Mouse (Mus musculus) megakaryocyte-erythroid progenitor cell, adult 5 weeks (primary cell): ENCODE results near the gene Pdhx. TPM values are rescaled to one million over a fixed set of nuclear protein-coding genes. Genes with fewer than 3 reads are reported as not detected.

ENCODE experiments used
- polyA plus RNA-seq: library from polyadenylated mRNA; stranded (reverse); fragments of >175 nt; gene quantifications from 2 replicates; pipeline ENCODE4 v1.2.3, GENCODE M21; 2012

The Pdhx gene
- 1.8 and 2.6 TPM in 2 replicates for polyA plus RNA-seq

DNA sequence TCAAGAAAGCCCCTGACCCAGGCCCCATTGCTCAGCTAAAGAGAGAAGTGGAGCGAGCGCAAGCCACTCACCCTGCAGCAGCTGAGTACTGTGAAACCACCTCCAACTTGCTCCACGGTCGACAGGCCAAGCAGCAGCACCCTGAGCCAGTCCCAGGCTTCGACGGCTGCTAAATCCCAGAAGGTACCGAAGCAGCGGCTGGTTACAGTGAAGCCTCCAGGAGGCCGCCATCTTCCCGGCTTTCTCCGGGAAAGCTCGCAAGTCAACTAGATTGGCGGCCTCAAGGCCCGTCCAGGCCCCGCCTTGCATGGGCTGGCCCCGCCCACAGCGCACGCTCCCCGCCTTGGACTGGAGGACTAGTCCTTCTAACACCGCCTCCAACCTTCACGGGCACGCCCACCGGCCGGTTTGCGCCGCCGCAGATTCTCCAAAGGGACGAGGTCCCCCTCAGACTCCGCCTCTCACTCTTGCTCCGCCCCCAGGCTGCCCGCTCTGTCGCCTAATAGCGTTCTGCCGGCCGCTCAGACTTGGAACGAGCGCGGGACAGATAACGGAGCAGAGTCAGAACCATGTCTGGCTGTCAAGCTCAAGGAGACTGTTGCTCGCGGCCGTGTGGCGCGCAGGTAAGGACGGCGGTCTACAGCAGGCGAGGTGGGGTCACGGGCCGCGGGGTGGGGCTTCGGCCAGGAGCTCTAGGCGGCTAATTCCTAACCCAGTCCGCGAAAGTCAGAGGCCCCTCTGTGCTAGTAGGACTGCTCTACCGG, at the start of gene Pdhx, which contains the start of gene Apip:
Pdhx (minus strand) TSS at position 295 of the 764 bp plus-strand sequence.
Apip (plus strand) TSS at position 457 of the 764 bp plus-strand sequence.

Other genes with a start within 250 kb of the Pdhx start
- 10.6 and 17.0 TPM in 2 replicates for gene Cd44, start 171.8 kb downstream of the Pdhx start, polyA plus RNA-seq
- 27.2 and 30.0 TPM in 2 replicates for gene Apip, start 162 bp upstream of the Pdhx start, polyA plus RNA-seq
- not detected in 2 replicates for gene Ehf, start 229.8 kb upstream of the Pdhx start, polyA plus RNA-seq